Mouse (Mus musculus) testis, adult 2 months (tissue): ENCODE measurements around the gene Afap1l2.

ENCODE experiments used
- CTCF ChIP-seq: fragments of 200-500 bp; IDR thresholded peaks from 2 replicates; pipeline ENCODE4 v1.5.1; 2012; ENCODE audit warnings: low read depth, mild to moderate bottlenecking, inconsistent platforms, low read length, moderate library complexity; ENCODE audit not compliant: control insufficient read depth, insufficient read depth, insufficient replicate concordance
- POLR2A ChIP-seq: fragments of 200-500 bp; IDR thresholded peaks from 2 replicates; pipeline ENCODE4 v1.6.1; 2012; ENCODE audit warnings: low read depth, mild to moderate bottlenecking, inconsistent platforms, low read length, moderate library complexity; ENCODE audit not compliant: control insufficient read depth

- TF ChIP-seq CTCF, result no peak
- TF ChIP-seq POLR2A, result no peak
These were observed 86.3 kb downstream of the Afap1l2 start for GRCm38 (mm10) chr19:56921744-56922143.
